Mouse (Mus musculus): ENCODE data around the gene Nectin1. TPM values are rescaled to one million over a fixed set of nuclear protein-coding genes. Genes with fewer than 3 reads are reported as not detected.

The Nectin1 gene
- total and polyA plus RNA-seq, 3 experiments: 3.9 to 6.2 TPM; not detected in 1

GRCm38 (mm10) chr9:43753481-43753880 lies 9.7 kb downstream of the Nectin1 start:
- no peaks in the 10 kb centered on the region; the same call in none of the 2 replicates for H3K79me2 ChIP-seq (ENCODE audit: control insufficient read depth, insufficient read depth, low read length, poor library complexity)
- H3K4me1 ChIP-seq (ENCODE audit: control insufficient read depth in 1 of 2, insufficient read depth in 2 of 2, low read length in 2 of 2): peaks cover 0 to 9% of the 10 kb centered on the region in 2 experiments; a peak in 2 of 4 replicates
- no peak overlapping the region for H3K9ac ChIP-seq (ENCODE audit: control insufficient read depth, low read depth, low read length, poor library complexity, severe bottlenecking)
- H3K9me3 ChIP-seq (replicated peaks; ENCODE audit: insufficient read depth, low read length): no peaks in the 10 kb centered on the region
- no peak overlapping the region for H3K4me3 ChIP-seq (ENCODE audit: control insufficient read depth in 1 of 2, insufficient read depth in 1 of 2, low read depth in 2 of 2, low read length in 2 of 2)
- H3K36me3 ChIP-seq (ENCODE audit: control insufficient read depth in 1 of 2, insufficient read depth in 2 of 2, low read length in 2 of 2): peaks cover 0 to 3% of the 10 kb centered on the region in 2 experiments; a peak in 1 of 4 replicates
- TF ChIP-seq HCFC1 (IDR thresholded peaks at IDR 0.05; ENCODE audit: low read depth, low read length) (no peak), MAFK (IDR thresholded peaks at IDR 0.05; ENCODE audit: borderline replicate concordance, low read depth, low read length) (no peak), GABPA (IDR thresholded peaks at IDR 0.05; ENCODE audit: low read depth, low read length) (no peak), TAL1 (IDR thresholded peaks at IDR 0.05; ENCODE audit: low read length) (no peak), ZMIZ1 (IDR thresholded peaks at IDR 0.05; ENCODE audit: low read depth, low read length) (no peak), EP300 (IDR thresholded peaks at IDR 0.05; ENCODE audit: low read depth in 1 of 2, low read length in 2 of 2) (no peak), ETS1 (IDR thresholded peaks at IDR 0.05; ENCODE audit: low read depth, low read length) (no peak), BHLHE40 (IDR thresholded peaks at IDR 0.05; ENCODE audit: borderline replicate concordance, low read depth, low read length) (no peak), CTCF (IDR thresholded peaks at IDR 0.05 in 2 of 3, conservative IDR thresholded peaks at IDR 0.05 in 1 of 3; ENCODE audit: control insufficient read depth in 1 of 3, insufficient read depth in 1 of 3, low read depth in 2 of 3, low read length in 3 of 3, poor library complexity in 1 of 3, severe bottlenecking in 1 of 3) (no peak), TBP (IDR thresholded peaks at IDR 0.05; ENCODE audit: low read depth, low read length) (no peak), MYB (IDR thresholded peaks at IDR 0.05; ENCODE audit: low read depth, low read length) (no peak), TCF12 (IDR thresholded peaks at IDR 0.05; ENCODE audit: low read depth, low read length) (no peak), SMC3 (IDR thresholded peaks at IDR 0.05; ENCODE audit: low read depth, low read length) (no peak)
- no peak overlapping the region for H3K27ac ChIP-seq (ENCODE audit: control insufficient read depth, low read depth, low read length)
- H3K27me3 ChIP-seq (ENCODE audit: control insufficient read depth in 1 of 2, insufficient read depth in 2 of 2, low read length in 2 of 2): no peaks in the 10 kb centered on the region
- DNase-seq (ENCODE audit: low read depth, low spot score): no peak

GRCm38 (mm10) chr9:43754083-43754482 lies 10.3 kb downstream of the Nectin1 start:
- H3K27ac ChIP-seq (ENCODE audit: control insufficient read depth, low read depth, low read length): no peak overlapping the region

GRCm38 (mm10) chr9:43754768-43755197 lies 11.0 kb downstream of the Nectin1 start:
- no peak overlapping the region for H3K4me3 ChIP-seq (ENCODE audit: control insufficient read depth in 1 of 2, insufficient read depth in 1 of 2, low read depth in 2 of 2, low read length in 2 of 2)
- peaks cover 0 to 9% of the 10 kb centered on the region in 2 experiments; a peak in 2 of 4 replicates for H3K4me1 ChIP-seq (ENCODE audit: control insufficient read depth in 1 of 2, insufficient read depth in 2 of 2, low read length in 2 of 2)
- no peaks in the 10 kb centered on the region; the same call in none of the 2 replicates for H3K79me2 ChIP-seq (ENCODE audit: control insufficient read depth, insufficient read depth, low read length, poor library complexity)
- no peak for TF ChIP-seq NELFE (IDR thresholded peaks at IDR 0.05; ENCODE audit: low read depth, low read length)
- TF ChIP-seq EP300 (IDR thresholded peaks at IDR 0.05; ENCODE audit: low read depth in 1 of 2, low read length in 2 of 2): peak in 1 of 2 experiments; percentile 18; a peak in 1 of 4 replicates
- TF ChIP-seq POLR2AphosphoS5 (IDR thresholded peaks at IDR 0.05; ENCODE audit: borderline replicate concordance, low read depth, low read length): no peak
- TF ChIP-seq RCOR1 (IDR thresholded peaks at IDR 0.05; ENCODE audit: low read depth, low read length): 0 out of 2 replicates have a peak, but pooled peaks have one; percentile 32
- 0 out of 2 replicates have a peak, but pooled peaks have one; percentile 35 for TF ChIP-seq GATA1 (IDR thresholded peaks at IDR 0.05; ENCODE audit: low read depth, low read length)
- 0 out of 2 replicates have a peak, but pooled peaks have one; percentile 8 for TF ChIP-seq ETS1 (IDR thresholded peaks at IDR 0.05; ENCODE audit: low read depth, low read length)
- peak; percentile 58 for DNase-seq (ENCODE audit: low read depth, low spot score)
- H3K36me3 ChIP-seq (ENCODE audit: control insufficient read depth in 1 of 2, insufficient read depth in 2 of 2, low read length in 2 of 2): peaks cover 0 to 3% of the 10 kb centered on the region in 2 experiments; a peak in 1 of 4 replicates
- no peaks in the 10 kb centered on the region for H3K27me3 ChIP-seq (ENCODE audit: control insufficient read depth in 1 of 2, insufficient read depth in 2 of 2, low read length in 2 of 2)
- H3K27ac ChIP-seq (ENCODE audit: control insufficient read depth, low read depth, low read length): peak overlapping the region; percentile 38; the same call in 1 of the 2 replicates
- H3K9me3 ChIP-seq (replicated peaks; ENCODE audit: insufficient read depth, low read length): no peaks in the 10 kb centered on the region; the same call in 1 of the 2 replicates
- H3K9ac ChIP-seq (ENCODE audit: control insufficient read depth, low read depth, low read length, poor library complexity, severe bottlenecking): no peak overlapping the region

More at GRCm38 (mm10) chr9:43754083-43754482, 10.3 kb downstream of the Nectin1 start:
- peaks cover 0 to 9% of the 10 kb centered on the region in 2 experiments; a peak in 2 of 4 replicates for H3K4me1 ChIP-seq (ENCODE audit: control insufficient read depth in 1 of 2, insufficient read depth in 2 of 2, low read length in 2 of 2)
- H3K9ac ChIP-seq (ENCODE audit: control insufficient read depth, low read depth, low read length, poor library complexity, severe bottlenecking): no peak overlapping the region
- no peak overlapping the region for H3K4me3 ChIP-seq (ENCODE audit: control insufficient read depth in 1 of 2, insufficient read depth in 1 of 2, low read depth in 2 of 2, low read length in 2 of 2)
- DNase-seq (ENCODE audit: low read depth, low spot score): no peak
- no peaks in the 10 kb centered on the region; the same call in none of the 2 replicates for H3K79me2 ChIP-seq (ENCODE audit: control insufficient read depth, insufficient read depth, low read length, poor library complexity)
- no peaks in the 10 kb centered on the region for H3K9me3 ChIP-seq (replicated peaks; ENCODE audit: insufficient read depth, low read length)
- no peaks in the 10 kb centered on the region for H3K27me3 ChIP-seq (ENCODE audit: control insufficient read depth in 1 of 2, insufficient read depth in 2 of 2, low read length in 2 of 2)
- no peak for TF ChIP-seq MXI1 (IDR thresholded peaks at IDR 0.05; ENCODE audit: low read depth, low read length)
- H3K36me3 ChIP-seq (ENCODE audit: control insufficient read depth in 1 of 2, insufficient read depth in 2 of 2, low read length in 2 of 2): peaks cover 0 to 3% of the 10 kb centered on the region in 2 experiments; a peak in 1 of 4 replicates
